Mouse (Mus musculus) left cerebral cortex, postnatal 10 days (tissue): ENCODE data around the gene Hivep3. TPM values are rescaled to one million over a fixed set of nuclear protein-coding genes. Genes with fewer than 3 reads are reported as not detected.

Source experiments
- DNase-seq, 2 experiments: peaks; one replicate each; pipeline ENCODE4 v3.0.0; 2021 to 2022; ENCODE audit warnings: low spot score in 2 of 2, mixed read lengths in 1 of 2; ENCODE audit errors: extremely low spot score in 1 of 2
- intact Hi-C: fragments of 180-260 bp; cut with DNase I; formaldehyde crosslinking; loops from one replicate; pipeline ENCODE4 v1.15.1; 2025
- total RNA-seq, 2 experiments: library from RNA; stranded (reverse); gene quantifications; 2 replicates each; pipeline ENCODE4 v1.2.3; 2021

The Hivep3 gene
- total RNA-seq, 2 experiments from 2014 or later: 71.9 to 74.3 TPM

DNA sequence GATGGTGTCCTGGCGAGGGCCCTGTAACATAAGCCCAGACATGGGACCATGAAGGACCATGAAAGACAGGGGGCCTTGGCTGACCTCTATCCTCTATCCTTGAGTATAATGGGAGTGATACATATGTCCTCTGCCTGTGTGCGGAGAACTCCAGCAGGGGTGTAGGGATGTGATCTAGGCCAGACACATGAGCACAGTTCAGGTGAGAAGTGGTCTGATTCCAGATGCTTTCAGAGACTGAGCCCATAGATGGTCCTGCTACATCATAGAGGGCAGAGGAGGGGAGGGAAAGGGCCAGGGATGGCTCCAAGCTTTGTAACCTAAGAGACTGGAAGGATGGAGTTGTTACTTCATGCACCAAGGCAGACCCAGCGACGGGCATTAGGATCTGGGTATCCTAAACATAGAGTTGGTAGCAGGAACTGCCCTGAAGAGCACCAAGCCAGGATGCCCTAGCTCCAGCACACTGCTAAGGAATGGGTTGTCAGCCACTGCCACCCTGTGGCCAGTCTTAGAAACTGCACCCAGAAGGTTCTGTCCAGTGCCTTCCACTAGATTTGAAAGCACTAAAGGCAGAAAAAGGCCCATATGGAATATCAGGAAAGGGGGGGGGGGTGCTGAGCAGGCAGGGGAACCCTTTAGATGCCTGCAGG, 395.8 kb downstream of the Hivep3 start:
- intact Hi-C loops: no loop called here
- DNase-seq: no peak

- intact Hi-C loops: loop anchor here (5.0 kb wide), 1 partner anchor 499 kb away; no protein-coding TSS in a partner anchor
- DNase-seq: peak in 1 of 2 experiments; percentile 14
These were observed 397.3 kb downstream of the Hivep3 start for GRCm38 (mm10) chr4:120130926-120131325.

- intact Hi-C loops: loop anchor here (5.0 kb wide), 1 partner anchor 499 kb away; no protein-coding TSS in a partner anchor
- peak in 1 of 2 experiments; percentile 69 for DNase-seq
These were observed 398.0 kb downstream of the Hivep3 start for GRCm38 (mm10) chr4:120131441-120132220.

- intact Hi-C loops: loop anchor here (5.0 kb wide), 1 partner anchor 502 kb away; no protein-coding TSS in a partner anchor
- DNase-seq: no peak
These were observed 400.6 kb downstream of the Hivep3 start for GRCm38 (mm10) chr4:120134223-120134622.

- intact Hi-C loops: no loop called here
- DNase-seq: no peak
These were observed 408.2 kb downstream of the Hivep3 start for GRCm38 (mm10) chr4:120141810-120142209.

DNA sequence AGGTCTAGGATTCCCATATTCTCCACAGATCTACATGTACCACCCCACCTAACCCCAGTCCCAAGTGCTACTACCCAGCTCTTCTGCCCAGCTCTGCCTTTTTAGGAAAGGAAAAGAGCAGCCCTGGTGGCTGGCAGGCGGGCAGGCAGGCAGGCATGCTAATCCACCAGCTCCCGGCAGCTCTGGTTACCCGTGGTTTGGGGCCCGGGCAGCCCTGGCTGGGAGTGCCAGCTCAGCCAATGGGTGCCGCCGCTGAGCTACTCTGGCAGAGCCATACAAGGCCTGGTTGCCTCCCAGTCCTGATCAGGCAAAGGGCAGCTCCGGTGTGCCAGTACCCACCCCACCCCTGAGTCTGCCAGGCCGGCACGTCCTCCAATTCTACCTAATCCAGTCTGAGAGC, 409.3 kb downstream of the Hivep3 start:
- intact Hi-C loops: no loop called here
- no peak for DNase-seq

- intact Hi-C loops: no loop called here
- no peak for DNase-seq
These were observed 410.8 kb downstream of the Hivep3 start for GRCm38 (mm10) chr4:120144343-120144742.

DNA sequence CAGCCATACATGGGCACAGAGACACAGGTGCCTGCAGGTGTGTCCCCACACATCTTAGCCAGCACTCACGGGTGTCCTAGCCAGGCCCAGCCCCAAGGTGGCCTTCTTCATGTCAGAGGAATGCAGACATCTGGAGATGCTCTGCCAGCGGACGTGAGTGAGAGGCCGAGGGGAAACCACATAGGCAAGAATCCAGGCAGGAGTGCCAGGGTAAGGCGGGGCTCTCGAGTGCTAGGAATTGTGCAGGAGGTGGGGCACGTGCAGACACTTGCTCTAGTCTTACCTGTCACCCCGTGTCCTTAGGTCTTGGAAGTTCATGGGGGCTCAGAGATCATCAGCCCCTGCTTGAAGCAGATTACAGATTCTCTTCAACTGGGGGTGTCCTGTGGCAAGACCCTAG, 412.3 kb downstream of the Hivep3 start:
- intact Hi-C loops: no loop called here

DNA sequence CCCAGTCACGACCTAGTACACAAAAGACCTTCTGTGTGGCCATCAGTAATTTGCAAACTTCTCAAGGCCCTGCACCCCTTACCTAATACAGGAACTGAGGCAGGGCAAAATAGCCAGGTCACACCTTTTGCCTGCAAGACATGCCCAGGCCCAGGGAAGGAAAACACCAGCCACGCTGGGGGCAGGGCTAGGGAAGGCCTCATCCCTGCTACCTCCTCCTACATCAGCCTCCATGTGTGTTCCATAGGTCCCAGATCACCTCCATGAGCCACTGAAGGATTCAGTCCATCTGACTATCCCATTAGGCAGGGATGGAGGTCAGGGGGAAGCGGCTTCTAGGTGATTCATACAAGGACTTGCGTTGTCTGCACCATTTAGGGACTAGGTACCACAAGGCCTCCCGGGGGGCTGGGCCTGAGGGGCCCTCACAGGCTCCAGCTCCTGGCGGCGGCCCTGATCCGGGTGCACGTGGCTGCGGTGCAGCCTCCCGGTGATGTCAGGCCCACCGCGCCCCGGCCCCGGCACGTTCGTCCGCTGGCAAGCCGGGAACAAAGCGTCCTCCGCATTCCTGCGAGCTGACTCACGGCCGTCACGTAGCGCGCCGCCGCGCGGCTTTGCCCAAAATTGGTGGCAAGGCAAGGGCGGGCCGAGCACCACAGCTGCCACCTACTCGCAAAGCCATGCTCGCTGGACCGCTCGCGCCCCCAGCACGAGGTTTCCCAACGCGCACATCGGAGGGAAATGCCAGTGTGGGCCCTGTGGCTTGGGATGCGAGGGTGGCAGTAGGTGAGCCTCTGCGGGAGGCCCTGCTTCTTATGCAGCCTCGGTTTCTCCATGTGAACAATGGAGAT, 414.9 kb downstream of the Hivep3 start:
- DNase-seq: peak in 1 of 2 experiments; percentile 83
- intact Hi-C loops: no loop called here

More for the DNA sequence above, 412.3 kb downstream of the Hivep3 start:
- no peak for DNase-seq

DNA sequence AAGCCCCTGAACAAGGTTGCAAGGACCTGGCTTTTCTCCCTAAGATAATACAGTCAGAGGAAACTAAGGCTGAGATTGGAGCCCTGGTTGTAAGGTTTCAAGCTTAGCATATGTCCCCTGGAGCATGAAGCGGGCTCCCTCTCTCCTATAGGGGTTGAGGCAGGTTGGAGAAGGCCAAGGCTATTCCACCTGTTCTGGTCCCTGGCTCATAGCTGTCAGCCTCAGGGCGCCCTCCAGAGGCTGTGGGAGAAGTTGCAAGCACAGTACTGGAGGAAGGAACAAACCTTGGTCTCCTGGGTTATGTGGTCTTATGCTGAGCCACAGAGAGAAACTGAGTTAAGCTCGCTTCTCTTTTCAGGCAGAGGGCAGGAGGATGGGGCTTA, 415.5 kb downstream of the Hivep3 start:
- intact Hi-C loops: no loop called here
- DNase-seq: no peak

- no peak for DNase-seq
- intact Hi-C loops: no loop called here
These were observed 416.8 kb downstream of the Hivep3 start for GRCm38 (mm10) chr4:120150345-120150920.

GRCm38 (mm10) chr4:120151906-120152305, 418.3 kb downstream of the Hivep3 start:
- DNase-seq: no peak
- intact Hi-C loops: no loop called here

- intact Hi-C loops: no loop called here
- DNase-seq: no peak
These were observed 419.1 kb downstream of the Hivep3 start for GRCm38 (mm10) chr4:120152648-120153047.

DNA sequence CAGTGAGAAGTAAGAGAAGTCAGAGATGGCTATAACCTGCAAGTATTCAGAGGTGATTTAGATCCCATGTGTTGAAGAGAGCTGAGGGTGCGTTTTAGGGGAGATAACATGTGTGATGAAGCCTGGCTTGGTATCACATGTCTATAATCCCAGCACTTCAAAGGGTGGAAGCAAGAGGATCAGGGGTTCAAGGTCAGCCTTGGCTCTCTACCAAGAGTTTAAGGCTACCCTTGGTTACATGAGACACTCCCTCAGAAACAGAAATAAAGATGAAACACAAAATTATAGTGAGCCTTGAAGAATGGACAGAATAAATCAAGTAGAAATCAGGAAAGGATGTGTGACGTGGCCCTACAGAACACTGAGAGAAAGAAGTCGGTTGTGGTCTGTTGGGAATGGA, 420.2 kb downstream of the Hivep3 start:
- intact Hi-C loops: no loop called here
- no peak for DNase-seq

DNA sequence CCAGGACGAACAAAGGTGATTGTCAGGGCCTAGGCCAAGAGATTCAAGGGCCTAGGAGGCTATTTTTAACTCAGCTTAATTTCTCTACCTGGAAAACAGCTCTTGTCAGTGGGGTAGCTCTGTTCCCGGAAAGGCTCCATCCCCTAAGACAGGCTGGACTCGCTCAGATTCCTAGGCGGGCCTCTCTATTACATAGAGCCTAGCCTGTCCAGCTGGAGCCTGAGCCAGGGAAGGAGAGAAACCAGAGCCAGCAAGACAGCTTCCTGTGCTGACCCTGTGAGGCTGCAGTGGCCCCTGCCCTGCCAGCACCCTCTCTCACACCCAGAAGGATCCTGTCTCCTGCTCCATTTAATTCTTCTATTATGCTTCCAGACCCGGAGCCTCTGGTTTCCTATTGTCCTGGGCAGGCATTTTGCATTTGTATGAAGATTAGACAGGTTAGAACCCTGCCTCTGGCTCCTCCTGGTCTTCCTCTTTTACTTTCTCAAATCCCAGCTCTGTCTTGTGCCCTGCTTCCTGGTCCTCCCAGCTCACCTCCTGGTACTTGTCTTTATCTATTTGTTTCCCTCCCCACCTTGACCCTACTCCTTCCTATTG, 425.2 kb downstream of the Hivep3 start:
- DNase-seq: no peak
- intact Hi-C loops: no loop called here

- peak in 1 of 2 experiments; percentile 57 for DNase-seq
- intact Hi-C loops: no loop called here
These were observed 427.8 kb downstream of the Hivep3 start, which contains the start of gene Edn2 for GRCm38 (mm10) chr4:120161166-120161949. Gene Edn2 (plus strand): TSS chr4:120161206.

GRCm38 (mm10) chr4:120162586-120162985, 429.0 kb downstream of the Hivep3 start:
- no peak for DNase-seq
- intact Hi-C loops: no loop called here

GRCm38 (mm10) chr4:120163242-120163641, 429.7 kb downstream of the Hivep3 start:
- peak in 1 of 2 experiments; percentile 71 for DNase-seq
- intact Hi-C loops: no loop called here
